Mouse (Mus musculus) kidney, adult 2 months (tissue): Measurements from ENCODE around the gene Dnah8. TPM values are rescaled to one million over a fixed set of nuclear protein-coding genes. Genes with fewer than 3 reads are reported as not detected.
A peak's percentile ranks its signal among the peaks of the same experiment; 100 is the strongest.

Source experiments
- DNase-seq: peaks from one replicate; pipeline ENCODE4 v3.0.0; 2021
- H3K27ac ChIP-seq: fragments of 200-500 bp; 2 replicates; pipeline ENCODE4 v1.5.1; 2012; ENCODE audit warnings: low read depth, low read length, control low read depth, inconsistent platforms; ENCODE audit not compliant: insufficient read depth
- H3K27me3 ChIP-seq: fragments of 200-500 bp; replicated peaks from 2 replicates; pipeline ENCODE4 v1.6.1; 2012; ENCODE audit warnings: mild to moderate bottlenecking, moderate library complexity, low read length, inconsistent platforms; ENCODE audit not compliant: control insufficient read depth, insufficient read depth
- H3K36me3 ChIP-seq: fragments of 200-500 bp; 2 replicates; pipeline ENCODE4 v1.6.1; 2012; ENCODE audit warnings: mild to moderate bottlenecking, moderate library complexity, low read length, inconsistent platforms; ENCODE audit not compliant: control insufficient read depth, insufficient read depth
- H3K4me1 ChIP-seq: fragments of 200-500 bp; 2 replicates; pipeline ENCODE4 v1.6.1; 2011; ENCODE audit warnings: low read length; ENCODE audit not compliant: control insufficient read depth, insufficient read depth
- H3K4me3 ChIP-seq: fragments of 200-500 bp; 2 replicates; pipeline ENCODE4 v1.5.1; 2011; ENCODE audit warnings: mild to moderate bottlenecking, low read depth, low read length, control low read depth; ENCODE audit not compliant: insufficient read depth
- CTCF ChIP-seq: fragments of 200-500 bp; conservative IDR thresholded peaks from 2 replicates; pipeline ENCODE4 v1.5.1; 2011; ENCODE audit warnings: low read depth, mild to moderate bottlenecking, control low read depth, low read length, moderate library complexity, mixed read lengths; ENCODE audit not compliant: insufficient read depth, insufficient read length
- POLR2A ChIP-seq: fragments of 200-500 bp; IDR thresholded peaks from one replicate; pipeline ENCODE4 v1.6.1; 2011; ENCODE audit warnings: low read depth, low read length, control low read depth
- WGBS: fragments of 180-500 bp; shearing (Covaris S2); methylation state at CpG from one replicate; pipeline ENCODE4 v1.1.7; 2018; 5-methylcytosine and 5-hydroxymethylcytosine counted together
- polyA plus RNA-seq: library from polyadenylated mRNA; depleted of rRNA; stranded (reverse); fragments of >200 nt; gene quantifications from 2 replicates; pipeline ENCODE4 v1.2.3, GENCODE M21; 2012

Gene Dnah8
- polyA plus RNA-seq, 1 experiment, result 1.2 TPM

DNA sequence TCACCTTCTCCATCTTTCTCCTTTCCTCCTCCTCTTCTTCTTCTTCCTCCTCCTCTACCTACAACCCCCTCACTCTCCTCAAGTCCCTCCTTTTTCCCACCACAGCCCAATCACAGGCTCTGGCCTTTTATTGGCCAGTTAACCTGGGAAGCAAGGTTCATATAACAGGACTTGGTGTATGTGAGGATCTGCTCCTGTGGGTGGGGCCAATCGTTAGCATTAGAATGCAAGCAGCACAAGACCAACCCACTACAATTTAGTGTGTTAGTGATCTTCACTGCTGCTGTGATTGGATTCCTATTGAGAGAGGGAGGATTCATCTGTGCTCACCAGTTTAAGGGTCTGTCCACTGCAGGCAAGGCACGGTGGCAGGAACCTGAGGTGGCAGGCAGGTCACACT lies 14.8 kb downstream of the Dnah8 start:
- Histone ChIP-seq H3K27me3 (no peaks in the 10 kb centered on the region), H3K4me3 (no peak overlapping the region), H3K27ac (no peak overlapping the region), H3K4me1 (no peaks in the 10 kb centered on the region), H3K36me3 (no peaks in the 10 kb centered on the region)
- 40% methylated on average over 2 of the region's 2 CpGs for WGBS
- no peak for DNase-seq
- TF ChIP-seq CTCF, result no peak
- TF ChIP-seq POLR2A, result no peak

DNA sequence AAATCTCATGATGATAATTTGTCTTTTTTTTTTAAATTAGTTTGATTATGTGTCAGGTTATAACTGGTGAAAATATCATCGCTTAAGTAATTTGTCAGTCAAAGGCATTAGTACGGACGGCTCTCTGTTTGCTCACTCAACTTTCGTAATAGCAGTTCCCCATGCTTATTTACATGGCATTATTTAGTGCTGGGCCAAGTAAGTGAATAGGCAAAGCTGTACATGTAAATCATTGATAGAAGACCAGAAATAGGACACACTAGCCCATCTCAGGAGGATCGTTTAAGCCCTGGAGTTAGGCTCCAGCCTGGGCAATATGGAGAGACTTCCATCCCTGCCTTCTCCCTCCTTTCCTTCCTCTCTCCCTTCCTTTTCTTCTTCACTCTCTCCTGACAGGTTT lies 16.7 kb downstream of the Dnah8 start:
- no peak for DNase-seq
- 76% methylated on average over 5 of the region's 5 CpGs for WGBS
- no peaks in the 10 kb centered on the region for H3K36me3 ChIP-seq
- H3K27ac ChIP-seq, result no peak overlapping the region
- TF ChIP-seq POLR2A (no peak), CTCF (no peak)
- no peak overlapping the region for H3K4me3 ChIP-seq
- H3K4me1 ChIP-seq, result no peaks in the 10 kb centered on the region
- no peaks in the 10 kb centered on the region for H3K27me3 ChIP-seq

DNA sequence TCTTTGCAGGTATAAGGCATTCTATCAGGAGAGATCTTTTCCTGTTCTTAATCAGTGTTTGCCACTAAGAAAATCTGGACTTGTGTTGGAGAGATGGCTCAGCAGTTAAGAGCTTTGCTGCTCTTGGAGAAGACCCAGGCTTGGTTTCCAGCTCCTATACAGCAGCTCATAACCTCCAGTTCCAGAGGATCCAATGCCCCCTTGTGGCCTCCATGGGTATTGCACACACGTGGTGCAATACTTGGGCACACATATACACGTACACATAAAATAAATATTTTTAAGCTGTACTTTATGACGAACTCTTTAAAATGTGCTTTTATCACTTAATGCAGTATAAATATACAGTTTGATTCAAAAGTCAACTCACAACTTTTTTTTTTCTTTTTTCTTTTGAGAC lies 24.6 kb downstream of the Dnah8 start:
- H3K27ac ChIP-seq, result no peak overlapping the region
- H3K4me1 ChIP-seq, result no peaks in the 10 kb centered on the region
- no peaks in the 10 kb centered on the region for H3K27me3 ChIP-seq
- no peak for DNase-seq
- WGBS, result 95% methylated on average over 3 of the region's 3 CpGs
- peak; percentile 21; the same call in 1 of the 2 replicates for TF ChIP-seq CTCF
- TF ChIP-seq POLR2A, result no peak
- H3K36me3 ChIP-seq, result no peaks in the 10 kb centered on the region
- H3K4me3 ChIP-seq, result no peak overlapping the region

DNA sequence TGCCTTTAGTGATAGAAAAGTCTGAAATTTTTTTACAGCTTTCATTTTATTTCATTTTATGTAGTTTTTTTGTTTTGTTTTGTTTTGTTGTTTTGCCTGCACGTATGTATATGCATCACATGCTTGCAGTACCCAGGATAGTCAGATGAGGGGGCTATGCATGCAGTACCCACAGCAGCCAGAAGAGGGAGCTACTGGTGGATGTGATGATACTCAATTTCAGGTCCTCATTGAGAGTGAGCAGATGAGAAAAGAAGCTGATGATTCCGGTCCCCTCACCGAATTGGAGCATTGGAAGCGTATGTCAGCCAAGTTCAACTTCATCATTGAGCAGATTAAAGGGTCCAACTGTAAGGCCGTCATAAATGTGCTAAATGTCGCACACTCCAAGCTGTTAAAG lies 28.9 kb downstream of the Dnah8 start:
- Histone ChIP-seq H3K27ac (no peak overlapping the region), H3K27me3 (no peaks in the 10 kb centered on the region), H3K4me3 (no peak overlapping the region), H3K4me1 (no peaks in the 10 kb centered on the region), H3K36me3 (no peaks in the 10 kb centered on the region)
- 95% methylated on average over 6 of the region's 6 CpGs for WGBS
- TF ChIP-seq POLR2A, result no peak
- TF ChIP-seq CTCF, result peak; percentile 50
- DNase-seq, result no peak

DNA sequence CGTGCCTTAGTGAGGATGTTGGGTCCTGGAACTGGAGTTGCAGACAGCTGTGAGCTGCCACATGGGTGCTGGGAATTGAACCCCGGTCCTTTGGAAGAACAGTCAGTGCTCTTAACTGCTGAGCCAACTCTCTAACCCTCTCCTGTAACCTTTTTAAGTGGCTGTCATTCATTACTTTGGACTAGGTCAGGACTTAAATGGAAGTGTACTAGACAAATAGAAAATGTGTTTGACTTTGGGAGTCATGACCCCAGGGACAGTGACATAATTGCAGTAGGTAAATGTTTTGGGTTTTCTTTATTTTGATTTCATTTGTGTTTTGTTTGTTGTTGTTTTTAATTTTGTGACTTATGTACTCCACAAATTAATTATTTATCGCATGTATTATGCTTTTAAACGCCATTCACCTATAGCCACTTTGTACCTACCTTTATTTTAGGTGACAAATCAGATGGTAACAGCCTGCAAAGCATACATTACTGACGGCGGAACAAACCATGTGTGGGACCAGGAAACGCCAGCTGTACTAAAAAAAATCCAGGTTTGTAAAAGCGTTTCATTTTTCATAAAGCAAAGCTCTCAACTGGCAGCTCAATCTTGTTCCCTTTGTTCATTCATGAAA lies 33.5 kb downstream of the Dnah8 start:
- no peaks in the 10 kb centered on the region for H3K4me1 ChIP-seq
- TF ChIP-seq CTCF (no peak), POLR2A (no peak)
- H3K4me3 ChIP-seq, result peak overlapping the region; percentile 55
- WGBS, result 45% methylated on average over 8 of the region's 8 CpGs
- DNase-seq, result no peak
- H3K27me3 ChIP-seq, result no peaks in the 10 kb centered on the region
- H3K27ac ChIP-seq, result peak overlapping the region; percentile 43; the same call in 1 of the 2 replicates
- no peaks in the 10 kb centered on the region for H3K36me3 ChIP-seq

DNA sequence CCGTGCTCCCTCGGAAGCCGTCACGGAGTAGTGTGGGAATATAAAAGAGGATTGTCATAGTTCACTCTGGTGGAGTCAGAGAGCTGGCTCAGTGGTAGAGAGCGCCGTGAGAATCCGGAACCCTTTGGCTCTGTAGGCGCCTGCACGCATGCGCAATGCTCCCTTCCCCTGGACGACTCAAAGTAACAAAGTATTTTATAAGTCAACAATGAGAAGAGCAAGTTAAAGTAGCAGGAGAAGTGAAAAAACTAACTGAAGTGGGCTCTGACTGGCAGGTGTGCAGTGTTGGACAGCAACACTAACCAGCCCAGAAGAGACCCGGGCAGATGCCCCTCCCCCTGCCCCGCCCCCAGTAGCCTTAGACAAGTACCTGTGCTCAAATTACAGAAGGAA lies 34.0 kb downstream of the Dnah8 start:
- TF ChIP-seq POLR2A, result no peak
- no peak for TF ChIP-seq CTCF
- H3K36me3 ChIP-seq, result no peaks in the 10 kb centered on the region
- DNase-seq, result peak; percentile 84
- H3K4me3 ChIP-seq, result peak overlapping the region; percentile 55
- no peaks in the 10 kb centered on the region for H3K27me3 ChIP-seq
- no peaks in the 10 kb centered on the region for H3K4me1 ChIP-seq
- peak overlapping the region; percentile 43; the same call in 1 of the 2 replicates for H3K27ac ChIP-seq
- 14% methylated on average over 13 of the region's 13 CpGs for WGBS

DNA sequence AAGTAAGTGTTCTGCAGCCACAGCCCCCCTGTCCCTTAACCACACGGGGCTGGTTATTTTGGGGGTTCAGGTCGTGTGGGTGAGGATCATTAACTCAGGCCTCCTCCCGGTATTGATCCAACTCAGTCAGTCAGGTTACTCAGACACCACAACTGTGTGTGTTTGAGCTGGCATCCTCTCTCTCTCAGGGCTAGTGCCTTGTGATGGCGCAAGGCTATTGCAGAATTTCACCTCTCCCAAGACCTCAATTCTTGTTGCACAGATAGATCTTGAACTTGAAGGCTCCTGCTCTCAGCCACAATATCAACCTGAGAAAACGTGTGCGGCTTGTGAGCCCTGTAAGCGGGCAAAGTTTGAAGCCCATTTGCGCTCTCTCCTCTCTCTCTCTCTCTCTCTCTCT lies 38.0 kb downstream of the Dnah8 start:
- no peak for TF ChIP-seq POLR2A
- TF ChIP-seq CTCF, result no peak
- Histone ChIP-seq H3K27me3 (no peaks in the 10 kb centered on the region), H3K27ac (no peak overlapping the region), H3K4me3 (no peak overlapping the region), H3K4me1 (no peaks in the 10 kb centered on the region), H3K36me3 (no peaks in the 10 kb centered on the region)
- DNase-seq, result no peak
- 68% methylated on average over 8 of the region's 8 CpGs for whole genome bisulfite sequencing
